Mouse (Mus musculus) liver, postnatal 0 days (tissue): ENCODE measurements around the gene Rbfox1.

Experiments
- CTCF ChIP-seq: sonication (generic); IDR thresholded peaks from 2 replicates; pipeline ENCODE4 v1.5.1; 2016; ENCODE audit warnings: antibody characterized with exemption, low read depth
- EP300 ChIP-seq: IDR thresholded peaks from 2 replicates; pipeline ENCODE4 v1.6.1; 2016; ENCODE audit warnings: antibody characterized with exemption, low read depth, mild to moderate bottlenecking

DNA sequence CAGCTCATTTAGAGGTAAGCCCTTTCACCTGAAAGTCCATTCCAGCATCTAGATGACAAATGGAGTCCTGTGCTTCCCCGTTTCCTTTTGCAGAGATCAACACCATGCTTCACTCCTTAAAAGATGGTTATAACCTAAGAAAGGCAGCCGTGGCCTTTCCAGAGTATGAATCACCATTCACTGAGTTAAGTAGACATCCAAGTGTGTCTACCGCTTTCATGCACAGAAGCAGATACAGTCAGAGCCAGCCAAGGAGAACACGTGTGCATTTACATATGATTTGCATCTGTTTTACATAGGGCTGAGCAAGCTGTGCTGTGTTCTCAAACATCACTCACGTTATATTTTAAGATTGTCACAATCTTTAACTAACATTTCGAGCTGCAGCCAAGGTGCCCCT, 1061.0 kb downstream of the Rbfox1 start:
- TF ChIP-seq CTCF (no peak), EP300 (no peak)
